Mouse (Mus musculus): Measurements from ENCODE around the gene Lamtor3. TPM values are rescaled to one million over a fixed set of nuclear protein-coding genes. Genes with fewer than 3 reads are reported as not detected.

Lamtor3 gene
- total RNA-seq, 1 experiment = 39.3 TPM

- Histone ChIP-seq H3K4me3 (ENCODE audit: insufficient read depth in 1 of 2, low read depth in 1 of 2, low read length in 2 of 2, poor library complexity in 1 of 2, severe bottlenecking in 1 of 2) (no peak overlapping the region), H3K9me3 (ENCODE audit: control insufficient read depth, insufficient read depth, low read depth, low read length) (no peaks in the 10 kb centered on the region), H3K36me3 (ENCODE audit: control insufficient read depth, insufficient read depth, low read length, poor library complexity, severe bottlenecking) (no peaks in the 10 kb centered on the region), H3K4me1 (ENCODE audit: control insufficient read depth in 2 of 2, insufficient read depth in 2 of 2, low read length in 2 of 2, poor library complexity in 1 of 2) (0 out of 4 replicates have a peak, but pooled peaks cover 0 to 3% of the 10 kb centered on the region in 2 experiments), H3K9ac (ENCODE audit: insufficient read depth, low read depth, low read length, poor library complexity, severe bottlenecking) (no peak overlapping the region), H3K27ac (ENCODE audit: insufficient read depth, low read depth, low read length, poor library complexity, severe bottlenecking) (no peak overlapping the region)
- in situ Hi-C loops (cut with MboI; ENCODE audit: low sequenced_read_pairs in 2 of 2, unreplicated experiment in 2 of 2) = no loop called here
- no peak for TF ChIP-seq CHD2 (IDR thresholded peaks at IDR 0.05; ENCODE audit: low read depth, low read length)
- TF ChIP-seq ZC3H11A (IDR thresholded peaks at IDR 0.05; ENCODE audit: borderline replicate concordance, low read depth, low read length) = no peak
- no peak for TF ChIP-seq MAFK (IDR thresholded peaks at IDR 0.05; ENCODE audit: insufficient read depth, low read depth, low read length)
- TF ChIP-seq ZNF384 (IDR thresholded peaks at IDR 0.05; ENCODE audit: low read depth, low read length) = no peak
- no peak for TF ChIP-seq HCFC1 (IDR thresholded peaks at IDR 0.05; ENCODE audit: borderline replicate concordance, insufficient read depth, low read length)
- DNase-seq (ENCODE audit: low read depth, low spot score) = no peak
Measured at GRCm38 (mm10) chr3:137895196-137895595, 23.1 kb upstream of the Lamtor3 start.

DNA sequence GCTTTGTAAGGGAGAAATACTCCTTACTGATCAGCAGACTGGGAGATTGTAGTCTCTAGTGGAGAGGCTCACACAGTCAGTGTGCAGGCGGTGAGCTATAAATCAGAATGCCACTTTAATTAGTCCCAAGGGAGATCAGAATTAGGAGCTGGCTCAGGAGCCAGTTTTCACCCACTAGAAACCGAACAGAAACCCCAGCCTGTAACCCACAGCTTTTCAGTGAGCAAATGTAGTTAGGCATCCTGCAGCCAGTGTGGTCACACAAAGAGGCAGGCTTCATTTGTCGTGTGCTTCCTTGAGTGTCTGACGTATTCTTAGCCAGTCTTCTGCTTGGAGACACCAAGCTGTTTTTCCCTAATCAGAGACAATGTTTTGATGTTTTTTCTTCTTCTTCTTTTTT lies 21.9 kb upstream of the Lamtor3 start:
- Histone ChIP-seq H3K4me3 (ENCODE audit: insufficient read depth in 1 of 2, low read depth in 1 of 2, low read length in 2 of 2, poor library complexity in 1 of 2, severe bottlenecking in 1 of 2) (no peak overlapping the region), H3K4me1 (ENCODE audit: control insufficient read depth in 2 of 2, insufficient read depth in 2 of 2, low read length in 2 of 2, poor library complexity in 1 of 2) (0 out of 4 replicates have a peak, but pooled peaks cover 0 to 2% of the 10 kb centered on the region in 2 experiments), H3K9ac (ENCODE audit: insufficient read depth, low read depth, low read length, poor library complexity, severe bottlenecking) (no peak overlapping the region), H3K27ac (ENCODE audit: insufficient read depth, low read depth, low read length, poor library complexity, severe bottlenecking) (no peak overlapping the region), H3K36me3 (ENCODE audit: control insufficient read depth, insufficient read depth, low read length, poor library complexity, severe bottlenecking) (no peaks in the 10 kb centered on the region), H3K9me3 (ENCODE audit: control insufficient read depth, insufficient read depth, low read depth, low read length) (no peaks in the 10 kb centered on the region)
- no peak for TF ChIP-seq ZNF384 (IDR thresholded peaks at IDR 0.05; ENCODE audit: low read depth, low read length)
- TF ChIP-seq HCFC1 (IDR thresholded peaks at IDR 0.05; ENCODE audit: borderline replicate concordance, insufficient read depth, low read length) = no peak
- TF ChIP-seq ZC3H11A (IDR thresholded peaks at IDR 0.05; ENCODE audit: borderline replicate concordance, low read depth, low read length) = no peak
- TF ChIP-seq MAFK (IDR thresholded peaks at IDR 0.05; ENCODE audit: insufficient read depth, low read depth, low read length) = no peak
- TF ChIP-seq CHD2 (IDR thresholded peaks at IDR 0.05; ENCODE audit: low read depth, low read length) = no peak
- DNase-seq (ENCODE audit: low read depth, low spot score) = no peak
- in situ Hi-C loops (cut with MboI; ENCODE audit: low sequenced_read_pairs in 2 of 2, unreplicated experiment in 2 of 2) = no loop called here

GRCm38 (mm10) chr3:137896867-137897266 lies 21.4 kb upstream of the Lamtor3 start:
- Histone ChIP-seq H3K9me3 (ENCODE audit: control insufficient read depth, insufficient read depth, low read depth, low read length) (no peaks in the 10 kb centered on the region), H3K4me3 (ENCODE audit: insufficient read depth in 1 of 2, low read depth in 1 of 2, low read length in 2 of 2, poor library complexity in 1 of 2, severe bottlenecking in 1 of 2) (no peak overlapping the region), H3K9ac (ENCODE audit: insufficient read depth, low read depth, low read length, poor library complexity, severe bottlenecking) (no peak overlapping the region), H3K4me1 (ENCODE audit: control insufficient read depth in 2 of 2, insufficient read depth in 2 of 2, low read length in 2 of 2, poor library complexity in 1 of 2) (no peaks in the 10 kb centered on the region), H3K27ac (ENCODE audit: insufficient read depth, low read depth, low read length, poor library complexity, severe bottlenecking) (no peak overlapping the region), H3K36me3 (ENCODE audit: control insufficient read depth, insufficient read depth, low read length, poor library complexity, severe bottlenecking) (no peaks in the 10 kb centered on the region)
- no peak for DNase-seq (ENCODE audit: low read depth, low spot score)
- in situ Hi-C loops (cut with MboI; ENCODE audit: low sequenced_read_pairs in 2 of 2, unreplicated experiment in 2 of 2) = no loop called here
- TF ChIP-seq CHD2 (IDR thresholded peaks at IDR 0.05; ENCODE audit: low read depth, low read length) (no peak), ZNF384 (IDR thresholded peaks at IDR 0.05; ENCODE audit: low read depth, low read length) (no peak), HCFC1 (IDR thresholded peaks at IDR 0.05; ENCODE audit: borderline replicate concordance, insufficient read depth, low read length) (no peak), ZC3H11A (IDR thresholded peaks at IDR 0.05; ENCODE audit: borderline replicate concordance, low read depth, low read length) (no peak), MAFK (IDR thresholded peaks at IDR 0.05; ENCODE audit: insufficient read depth, low read depth, low read length) (no peak)

- in situ Hi-C loops (cut with MboI; ENCODE audit: low sequenced_read_pairs in 2 of 2, unreplicated experiment in 2 of 2) = no loop called here
- H3K36me3 ChIP-seq (ENCODE audit: control insufficient read depth, insufficient read depth, low read length, poor library complexity, severe bottlenecking) = no peaks in the 10 kb centered on the region
- no peak for DNase-seq (ENCODE audit: low read depth, low spot score)
- H3K4me1 ChIP-seq (ENCODE audit: control insufficient read depth in 2 of 2, insufficient read depth in 2 of 2, low read length in 2 of 2, poor library complexity in 1 of 2) = no peaks in the 10 kb centered on the region
- H3K9ac ChIP-seq (ENCODE audit: insufficient read depth, low read depth, low read length, poor library complexity, severe bottlenecking) = no peak overlapping the region
- no peak overlapping the region for H3K4me3 ChIP-seq (ENCODE audit: insufficient read depth in 1 of 2, low read depth in 1 of 2, low read length in 2 of 2, poor library complexity in 1 of 2, severe bottlenecking in 1 of 2)
- no peak for TF ChIP-seq CHD2 (IDR thresholded peaks at IDR 0.05; ENCODE audit: low read depth, low read length)
- no peaks in the 10 kb centered on the region for H3K9me3 ChIP-seq (ENCODE audit: control insufficient read depth, insufficient read depth, low read depth, low read length)
- no peak overlapping the region for H3K27ac ChIP-seq (ENCODE audit: insufficient read depth, low read depth, low read length, poor library complexity, severe bottlenecking)
Measured at GRCm38 (mm10) chr3:137897685-137898084, 20.6 kb upstream of the Lamtor3 start.

- TF ChIP-seq MAFK (IDR thresholded peaks at IDR 0.05; ENCODE audit: insufficient read depth, low read depth, low read length) (no peak), HCFC1 (IDR thresholded peaks at IDR 0.05; ENCODE audit: borderline replicate concordance, insufficient read depth, low read length) (no peak), CHD2 (IDR thresholded peaks at IDR 0.05; ENCODE audit: low read depth, low read length) (no peak), ZC3H11A (IDR thresholded peaks at IDR 0.05; ENCODE audit: borderline replicate concordance, low read depth, low read length) (no peak), ZNF384 (IDR thresholded peaks at IDR 0.05; ENCODE audit: low read depth, low read length) (no peak)
- Histone ChIP-seq H3K27ac (ENCODE audit: insufficient read depth, low read depth, low read length, poor library complexity, severe bottlenecking) (no peak overlapping the region), H3K36me3 (ENCODE audit: control insufficient read depth, insufficient read depth, low read length, poor library complexity, severe bottlenecking) (no peaks in the 10 kb centered on the region), H3K4me1 (ENCODE audit: control insufficient read depth in 2 of 2, insufficient read depth in 2 of 2, low read length in 2 of 2, poor library complexity in 1 of 2) (no peaks in the 10 kb centered on the region), H3K9ac (ENCODE audit: insufficient read depth, low read depth, low read length, poor library complexity, severe bottlenecking) (no peak overlapping the region), H3K4me3 (ENCODE audit: insufficient read depth in 1 of 2, low read depth in 1 of 2, low read length in 2 of 2, poor library complexity in 1 of 2, severe bottlenecking in 1 of 2) (no peak overlapping the region), H3K9me3 (ENCODE audit: control insufficient read depth, insufficient read depth, low read depth, low read length) (no peaks in the 10 kb centered on the region)
- no peak for DNase-seq (ENCODE audit: low read depth, low spot score)
- in situ Hi-C loops (cut with MboI; ENCODE audit: low sequenced_read_pairs in 2 of 2, unreplicated experiment in 2 of 2) = no loop called here
Measured at GRCm38 (mm10) chr3:137900149-137900548, 18.2 kb upstream of the Lamtor3 start.

Measured in ES-E14 (cell line).